Mouse (Mus musculus) left cerebral cortex, adult 2 months (tissue): Measurements from ENCODE around the gene Eme1. TPM values are rescaled to one million over a fixed set of nuclear protein-coding genes. Genes with fewer than 3 reads are reported as not detected.
A peak's percentile ranks its signal among the peaks of the same experiment; 100 is the strongest.
"Not testable (repeated sequence)": the region's sequence is repeated elsewhere in the genome, so short reads cannot be mapped to it uniquely, and the experiment has no call there.

Experiments used
- DNase-seq, 2 experiments: peaks; one replicate each; pipeline ENCODE4 v3.0.0; 2021 to 2022; ENCODE audit warnings: low spot score in 2 of 2, mixed read lengths in 1 of 2; ENCODE audit errors: extremely low spot score in 1 of 2
- H3K27ac ChIP-seq: fragments of 200-600 bp; 2 replicates; pipeline ENCODE4 v1.8.1; 2022
- H3K4me3 ChIP-seq: fragments of 200-600 bp; 2 replicates; pipeline ENCODE4 v1.8.1; 2022
- CTCF ChIP-seq: fragments of 200-600 bp; IDR thresholded peaks from 2 replicates; pipeline ENCODE4 v1.8.1; 2022; ENCODE audit warnings: antibody characterized with exemption, mild to moderate bottlenecking, moderate library complexity
- intact Hi-C: fragments of 180-260 bp; cut with DNase I; formaldehyde crosslinking; loops from one replicate; pipeline ENCODE4 v1.15.1; 2025
- long read RNA-seq, 2 experiments: library from polyadenylated mRNA; stranded (forward); transcript quantifications; one replicate each; pipeline ENCODE4 v2.0.0; 2021; ENCODE audit warnings: borderline mapping rate in 2 of 2
- total RNA-seq, 2 experiments: library from RNA; stranded (reverse); gene quantifications; 2 replicates each; pipeline ENCODE4 v1.2.3; 2021

The Eme1 gene
- not detected for total RNA-seq
- long read RNA-seq, experiment 1, result 0 reads
- long read RNA-seq, experiment 2, result 0 reads

GRCm38 (mm10) chr11:94653663-94654436 is at the start of gene Eme1, which contains the start of gene Mrpl27:
Gene Eme1 (minus strand): TSS chr11:94653964.
Gene Mrpl27 (plus strand): TSS chr11:94653767.
- peak within 1 kb of the TSS; percentile 98 for H3K27ac ChIP-seq
- intact Hi-C loops, result no loop called here
- TF ChIP-seq CTCF, result no peak
- H3K4me3 ChIP-seq, result peak within 1 kb of the TSS; percentile 85
- peak; percentile 79 to 81 for DNase-seq

DNA sequence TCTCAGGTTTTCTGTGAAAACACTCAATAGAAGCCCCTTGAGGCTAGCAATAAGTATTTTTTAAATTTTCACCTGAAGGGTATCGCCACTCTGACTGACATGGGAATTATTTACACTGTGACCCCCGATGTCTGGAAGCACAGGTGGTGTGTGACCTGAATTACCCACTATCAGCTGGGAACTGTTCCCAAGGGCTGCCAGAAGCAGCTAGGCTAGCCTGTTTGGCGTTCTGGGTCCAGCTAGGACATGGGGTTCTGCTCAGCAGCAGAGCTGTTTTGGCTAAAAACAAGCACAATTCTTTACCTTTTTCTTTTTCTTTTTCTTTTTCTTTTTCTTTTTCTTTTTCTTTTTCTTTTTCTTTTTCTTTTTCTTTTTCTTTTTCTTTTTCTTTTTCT is 48.4 kb upstream of the Eme1 start:
- intact Hi-C loops, result no loop called here
- H3K27ac ChIP-seq, result no peak overlapping the region
- DNase-seq, result no peak
- no peak for TF ChIP-seq CTCF
- no peak overlapping the region for H3K4me3 ChIP-seq

- Histone ChIP-seq H3K4me3 (no peak overlapping the region), H3K27ac (no peak overlapping the region)
- no peak for DNase-seq
- intact Hi-C loops, result no loop called here
- no peak for TF ChIP-seq CTCF
Measured at GRCm38 (mm10) chr11:94701401-94702215, 47.8 kb upstream of the Eme1 start.

DNA sequence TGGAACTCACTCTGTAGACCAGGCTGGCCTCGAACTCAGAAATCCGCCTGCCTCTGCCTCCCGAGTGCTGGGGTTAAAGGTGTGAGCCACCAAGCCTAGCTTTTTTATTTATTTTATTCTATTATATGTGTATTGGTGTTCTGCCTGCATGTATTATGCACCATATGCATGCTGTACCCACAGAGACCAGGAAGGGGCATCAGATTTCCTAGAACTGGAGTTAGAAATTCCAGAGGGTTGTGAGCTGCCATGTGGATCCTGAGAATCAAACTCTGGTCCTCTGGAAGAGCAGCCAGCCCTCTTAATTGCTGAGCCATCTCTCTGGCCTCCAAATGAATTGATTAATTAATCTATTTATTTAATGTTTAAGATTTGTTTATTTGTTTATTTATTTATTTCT is 45.6 kb upstream of the Eme1 start:
- Histone ChIP-seq H3K27ac (no peak overlapping the region), H3K4me3 (no peak overlapping the region)
- DNase-seq, result no peak
- intact Hi-C loops, result no loop called here
- TF ChIP-seq CTCF, result no peak

DNA sequence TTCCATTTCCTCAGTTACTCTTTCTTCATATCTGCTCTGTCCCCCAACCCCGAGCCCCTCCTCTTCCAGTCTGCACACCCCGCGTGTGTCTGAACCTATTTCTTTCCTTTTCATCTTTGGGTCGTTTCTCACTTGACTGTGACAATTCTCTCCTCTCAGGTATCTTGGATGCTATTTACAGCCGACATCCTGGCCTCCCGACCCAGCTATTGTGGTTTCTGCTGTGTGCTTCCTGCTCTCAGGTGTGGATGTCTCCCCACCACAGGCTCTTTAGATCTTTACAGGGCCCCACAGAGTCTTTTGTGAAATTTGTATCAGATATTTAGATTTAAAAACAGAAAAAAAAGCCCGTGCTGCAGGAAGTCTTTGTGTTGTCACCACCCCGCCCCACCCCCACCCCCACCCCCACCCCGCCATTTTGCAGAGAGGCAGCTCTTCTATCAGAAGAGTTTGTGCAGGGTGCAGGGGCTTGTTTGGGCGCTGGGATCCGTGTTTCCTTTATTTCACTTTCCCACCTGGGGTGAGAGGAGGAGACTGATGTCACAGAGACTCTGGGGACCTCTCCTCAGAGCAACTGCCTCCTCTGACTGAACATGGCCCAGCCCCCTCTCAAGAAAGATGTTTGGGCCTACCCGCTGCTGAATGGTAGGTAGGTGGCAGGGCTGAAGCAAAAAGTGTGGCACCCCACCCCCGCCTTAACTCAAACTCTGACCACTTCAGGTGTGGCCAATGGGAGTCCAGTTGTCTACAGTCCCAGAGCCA is 44.1 kb upstream of the Eme1 start:
- no peak overlapping the region for H3K27ac ChIP-seq
- intact Hi-C loops, result no loop called here
- DNase-seq, result no peak
- no peak overlapping the region for H3K4me3 ChIP-seq
- no peak for TF ChIP-seq CTCF

GRCm38 (mm10) chr11:94697140-94697539 is 43.4 kb upstream of the Eme1 start:
- Histone ChIP-seq H3K27ac (no peak overlapping the region), H3K4me3 (no peak overlapping the region)
- TF ChIP-seq CTCF, result no peak; the same call in none of the 2 replicates
- intact Hi-C loops, result no loop called here
- DNase-seq, result no peak

- Histone ChIP-seq H3K27ac (no peak overlapping the region), H3K4me3 (no peak overlapping the region)
- no peak for TF ChIP-seq CTCF
- no peak for DNase-seq
- intact Hi-C loops, result no loop called here
Measured at GRCm38 (mm10) chr11:94695508-94695907, 41.7 kb upstream of the Eme1 start.

GRCm38 (mm10) chr11:94692502-94692901 is 38.7 kb upstream of the Eme1 start:
- H3K27ac ChIP-seq, DNase-seq, intact Hi-C loops, H3K4me3 ChIP-seq: not testable (repeated sequence)

- H3K4me3 ChIP-seq, result no peak overlapping the region
- DNase-seq, result no peak
- no peak for TF ChIP-seq CTCF
- no peak overlapping the region for H3K27ac ChIP-seq
- intact Hi-C loops, result no loop called here
Measured at GRCm38 (mm10) chr11:94687178-94687577, 33.4 kb upstream of the Eme1 start.

- TF ChIP-seq CTCF, result no peak
Measured at GRCm38 (mm10) chr11:94682427-94682826, 28.7 kb upstream of the Eme1 start.

GRCm38 (mm10) chr11:94681640-94682039 is 27.9 kb upstream of the Eme1 start:
- no peak overlapping the region for H3K4me3 ChIP-seq
- no peak overlapping the region for H3K27ac ChIP-seq
- TF ChIP-seq CTCF, result no peak
- DNase-seq, result no peak
- intact Hi-C loops, result no loop called here

More at GRCm38 (mm10) chr11:94682427-94682826, 28.7 kb upstream of the Eme1 start:
- intact Hi-C loops, result no loop called here
- Histone ChIP-seq H3K4me3 (no peak overlapping the region), H3K27ac (no peak overlapping the region)
- DNase-seq, result no peak

- intact Hi-C loops, result no loop called here
- H3K4me3 ChIP-seq, result no peak overlapping the region
- TF ChIP-seq CTCF, result peak; percentile 9
- no peak overlapping the region for H3K27ac ChIP-seq
- no peak for DNase-seq
Measured at GRCm38 (mm10) chr11:94680639-94681038, 26.9 kb upstream of the Eme1 start.
